Mouse (Mus musculus): ENCODE results near the gene Npr2. TPM values are rescaled to one million over a fixed set of nuclear protein-coding genes. Genes with fewer than 3 reads are reported as not detected.

Npr2 gene
- polyA plus RNA-seq, 1 experiment from 2014 or later = 6.7 TPM

GRCm38 (mm10) chr4:43598200-43598599 lies 33.5 kb upstream of the Npr2 start:
- no peak for ATAC-seq (replicated peaks; ENCODE audit: insufficient number of reproducible peaks, insufficient read depth, low FRiP score, low read depth)
- no peak overlapping the region for H3K4me2 ChIP-seq
- WGBS = 76% methylated on average over 4 of the region's 4 CpGs

DNA sequence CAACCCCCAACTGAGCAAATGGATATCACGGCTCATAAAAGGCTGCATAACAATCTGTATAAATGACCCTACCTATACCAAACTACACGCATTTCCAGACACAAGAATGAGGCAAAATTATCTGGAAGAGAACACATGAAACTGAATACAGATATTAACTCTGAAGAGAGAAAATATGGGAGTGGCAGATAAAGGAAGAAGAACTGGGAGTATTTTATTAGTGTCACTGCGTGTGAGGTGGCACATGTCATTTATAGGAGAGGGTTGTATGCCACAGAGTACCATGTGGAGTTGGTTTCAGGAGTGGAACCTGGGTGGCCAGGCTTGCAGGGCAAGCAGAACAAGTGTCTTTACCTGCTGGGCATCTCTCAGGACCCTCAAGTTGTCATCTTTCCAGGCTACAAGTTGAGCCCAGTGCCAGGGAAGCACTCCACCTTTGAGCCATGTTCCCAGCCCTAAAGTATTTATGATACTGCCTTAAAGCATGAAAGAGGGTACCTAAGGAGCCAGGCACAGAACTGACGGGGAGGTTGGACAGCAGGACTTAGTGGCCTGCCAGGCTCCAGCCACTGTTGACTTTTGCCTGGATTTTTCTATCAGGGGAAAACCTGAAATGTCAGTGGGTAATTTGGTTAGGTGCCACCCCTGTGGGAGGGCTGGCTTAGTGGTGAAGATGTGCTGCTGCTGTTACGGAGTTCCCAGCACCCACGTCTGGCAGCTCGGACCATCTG lies 32.9 kb upstream of the Npr2 start:
- Histone ChIP-seq H3K4me2 (no peak overlapping the region), H3K4me3 (no peak overlapping the region), H3K27ac (no peak overlapping the region), H3K4me1 (replicated peaks) (no peaks in the 10 kb centered on the region), H3K36me3 (no peaks in the 10 kb centered on the region), H3K27me3 (0 out of 2 replicates have a peak, but pooled peaks cover 3% of the 10 kb centered on the region), H3K9me3 (replicated peaks) (no peaks in the 10 kb centered on the region), H3K9ac (no peak overlapping the region)
- no peak for ATAC-seq (replicated peaks; ENCODE audit: insufficient number of reproducible peaks, insufficient read depth, low FRiP score, low read depth)
- WGBS = 78% methylated on average over 7 of the region's 7 CpGs

More at GRCm38 (mm10) chr4:43598200-43598599, 33.5 kb upstream of the Npr2 start:
- Histone ChIP-seq H3K4me1 (replicated peaks) (no peaks in the 10 kb centered on the region), H3K9ac (no peak overlapping the region), H3K4me3 (no peak overlapping the region), H3K9me3 (replicated peaks) (no peaks in the 10 kb centered on the region), H3K27me3 (0 out of 2 replicates have a peak, but pooled peaks cover 3% of the 10 kb centered on the region), H3K27ac (no peak overlapping the region), H3K36me3 (no peaks in the 10 kb centered on the region)

- Histone ChIP-seq H3K4me1 (replicated peaks) (peaks cover 7% of the 10 kb centered on the region), H3K4me2 (no peak overlapping the region), H3K9ac (no peak overlapping the region), H3K9me3 (replicated peaks) (no peaks in the 10 kb centered on the region), H3K27ac (no peak overlapping the region), H3K27me3 (0 out of 2 replicates have a peak, but pooled peaks cover 3% of the 10 kb centered on the region), H3K4me3 (no peak overlapping the region), H3K36me3 (no peaks in the 10 kb centered on the region)
- ATAC-seq (replicated peaks; ENCODE audit: insufficient number of reproducible peaks, insufficient read depth, low FRiP score, low read depth) = no peak
- WGBS = 67% methylated on average over 9 of the region's 9 CpGs
Measured at GRCm38 (mm10) chr4:43600195-43600934, 31.4 kb upstream of the Npr2 start.

DNA sequence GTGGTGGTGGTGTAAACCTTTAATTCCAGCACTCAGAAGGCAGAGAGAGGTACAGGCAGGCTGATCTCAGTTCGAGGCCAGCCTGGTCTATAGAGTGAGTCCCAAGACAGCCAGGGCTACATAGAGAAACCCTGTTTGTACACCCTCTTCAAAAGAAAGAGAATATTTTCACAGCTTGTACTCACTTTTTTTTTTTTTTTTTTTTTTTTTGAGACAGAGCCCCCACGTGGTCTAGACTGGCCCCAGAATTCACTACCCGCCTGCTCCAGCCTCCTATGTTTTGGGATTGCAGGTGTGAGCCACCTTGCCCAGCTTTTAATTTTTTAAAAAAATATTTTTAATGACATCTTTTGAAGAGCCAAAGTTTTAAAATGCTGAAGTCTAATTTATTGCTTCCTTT lies 27.6 kb upstream of the Npr2 start:
- Histone ChIP-seq H3K4me2 (no peak overlapping the region), H3K27ac (no peak overlapping the region), H3K36me3 (no peaks in the 10 kb centered on the region), H3K27me3 (0 out of 2 replicates have a peak, but pooled peaks cover 3% of the 10 kb centered on the region), H3K9me3 (replicated peaks) (no peaks in the 10 kb centered on the region), H3K9ac (no peak overlapping the region), H3K4me1 (replicated peaks) (peaks cover 7% of the 10 kb centered on the region), H3K4me3 (no peak overlapping the region)
- no peak for ATAC-seq (replicated peaks; ENCODE audit: insufficient number of reproducible peaks, insufficient read depth, low FRiP score, low read depth)
- WGBS = 79% methylated on average over 3 of the region's 3 CpGs

GRCm38 (mm10) chr4:43604751-43605685 lies 26.7 kb upstream of the Npr2 start:
- 44% methylated on average over 9 of the region's 9 CpGs for WGBS
- H3K9ac ChIP-seq = no peak overlapping the region
- H3K4me1 ChIP-seq (replicated peaks) = peaks cover 7% of the 10 kb centered on the region
- H3K4me2 ChIP-seq = no peak overlapping the region
- no peaks in the 10 kb centered on the region for H3K36me3 ChIP-seq
- H3K27me3 ChIP-seq = 0 out of 2 replicates have a peak, but pooled peaks cover 3% of the 10 kb centered on the region
- ATAC-seq (replicated peaks; ENCODE audit: insufficient number of reproducible peaks, insufficient read depth, low FRiP score, low read depth) = no peak
- no peak overlapping the region for H3K4me3 ChIP-seq
- no peaks in the 10 kb centered on the region for H3K9me3 ChIP-seq (replicated peaks)
- no peak overlapping the region for H3K27ac ChIP-seq

GRCm38 (mm10) chr4:43612534-43612933 lies 19.2 kb upstream of the Npr2 start:
- H3K9ac ChIP-seq = no peak overlapping the region
- no peak overlapping the region for H3K4me3 ChIP-seq
- no peak overlapping the region for H3K27ac ChIP-seq
- H3K27me3 ChIP-seq = no peaks in the 10 kb centered on the region
- no peak for ATAC-seq (replicated peaks; ENCODE audit: insufficient number of reproducible peaks, insufficient read depth, low FRiP score, low read depth)
- H3K36me3 ChIP-seq = no peaks in the 10 kb centered on the region
- 56% methylated on average over 10 of the region's 10 CpGs for WGBS
- H3K4me2 ChIP-seq = no peak overlapping the region
- H3K9me3 ChIP-seq (replicated peaks) = no peaks in the 10 kb centered on the region
- no peaks in the 10 kb centered on the region for H3K4me1 ChIP-seq (replicated peaks)

DNA sequence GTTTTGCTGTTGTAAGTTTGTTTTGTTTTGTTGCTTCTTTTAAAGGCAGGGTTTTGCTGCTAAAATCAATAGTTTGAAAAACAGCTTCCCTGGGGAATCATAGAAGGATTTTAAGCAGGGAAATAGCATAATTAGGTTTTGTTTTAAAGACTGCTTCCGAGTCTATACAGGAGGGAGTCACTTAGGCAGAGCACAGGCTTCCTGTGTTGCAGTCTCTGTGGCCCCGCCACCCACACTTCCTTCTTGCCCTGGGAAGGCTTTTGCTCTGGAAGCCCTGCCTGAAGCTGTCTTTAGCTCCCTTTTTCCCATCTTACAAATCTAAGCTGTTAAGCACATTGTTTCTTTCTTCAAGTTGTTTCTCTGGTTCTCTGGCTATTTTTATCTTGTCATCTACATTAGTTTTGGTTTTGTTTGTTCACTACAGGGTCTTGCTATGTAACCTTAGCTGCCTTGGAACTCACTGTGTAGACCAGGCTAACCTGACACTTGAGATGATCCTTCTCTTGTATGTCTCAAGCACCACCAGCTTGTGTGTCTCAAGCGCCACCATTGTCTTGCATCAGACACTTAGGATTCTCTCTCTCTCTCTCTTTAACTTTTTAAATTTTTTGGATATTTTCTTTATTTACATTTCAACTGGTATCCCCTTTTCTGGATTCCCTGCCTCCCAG lies 18.5 kb upstream of the Npr2 start:
- H3K4me1 ChIP-seq (replicated peaks) = no peaks in the 10 kb centered on the region
- no peak overlapping the region for H3K27ac ChIP-seq
- WGBS = 56% methylated on average over 3 of the region's 3 CpGs
- H3K9me3 ChIP-seq (replicated peaks) = no peaks in the 10 kb centered on the region
- H3K36me3 ChIP-seq = no peaks in the 10 kb centered on the region
- no peak for ATAC-seq (replicated peaks; ENCODE audit: insufficient number of reproducible peaks, insufficient read depth, low FRiP score, low read depth)
- no peak overlapping the region for H3K9ac ChIP-seq
- H3K4me2 ChIP-seq = no peak overlapping the region
- no peaks in the 10 kb centered on the region for H3K27me3 ChIP-seq
- H3K4me3 ChIP-seq = no peak overlapping the region

GRCm38 (mm10) chr4:43620146-43620778 lies 11.5 kb upstream of the Npr2 start:
- H3K9ac ChIP-seq = no peak overlapping the region
- WGBS = 59% methylated on average over 4 of the region's 4 CpGs

GRCm38 (mm10) chr4:43629106-43629817 lies 2.5 kb upstream of the Npr2 start:
- Histone ChIP-seq H3K27ac (no peak overlapping the region), H3K27me3 (peaks cover 7% of the 10 kb centered on the region; the same call in 1 of the 2 replicates), H3K9ac (no peak overlapping the region), H3K36me3 (no peaks in the 10 kb centered on the region), H3K4me2 (peak overlapping the region; percentile 47), H3K4me3 (peak overlapping the region; percentile 10), H3K9me3 (replicated peaks) (0 out of 2 replicates have a peak, but pooled peaks cover 2% of the 10 kb centered on the region), H3K4me1 (replicated peaks) (peaks cover 34% of the 10 kb centered on the region)
- ATAC-seq (replicated peaks; ENCODE audit: insufficient number of reproducible peaks, insufficient read depth, low FRiP score, low read depth) = no peak
- WGBS = 44% methylated on average over 20 of the region's 20 CpGs

More at GRCm38 (mm10) chr4:43620146-43620778, 11.5 kb upstream of the Npr2 start:
- Histone ChIP-seq H3K27me3 (no peaks in the 10 kb centered on the region), H3K36me3 (no peaks in the 10 kb centered on the region), H3K4me1 (replicated peaks) (no peaks in the 10 kb centered on the region), H3K4me3 (no peak overlapping the region), H3K4me2 (no peak overlapping the region), H3K9me3 (replicated peaks) (0 out of 2 replicates have a peak, but pooled peaks cover 2% of the 10 kb centered on the region), H3K27ac (no peak overlapping the region)
- ATAC-seq (replicated peaks; ENCODE audit: insufficient number of reproducible peaks, insufficient read depth, low FRiP score, low read depth) = no peak

All from heart, embryonic 15.5 days (tissue).